Mouse (Mus musculus): Measurements from ENCODE around the gene Tbc1d10a.

GRCm38 (mm10) chr11:4249151-4249550 lies 62.6 kb downstream of the Tbc1d10a start:
- TF ChIP-seq GATA1 (IDR thresholded peaks at IDR 0.05; ENCODE audit: low read length) (no peak), TAL1 (IDR thresholded peaks at IDR 0.05; ENCODE audit: low read length) (no peak)

Data from erythroblast, embryonic 14.5 days (primary cell).